ENCODE assay signal across 16 mouse cellular contexts in genomic region chr4:48913301-48913700, GRCm38 (mm10).
"Had no signal": no experiment of that assay in that cellular context is flagged by ENCODE, and none has a peak within 500 bp of the region (broad histone marks: within the 10 kb centered on the region; RNA-seq: fewer than 3 reads in every experiment).

No protein-coding gene starts in this region.

- H3K9ac ChIP-seq: neural tube, embryonic 13.5 days; neural tube, embryonic 15.5 days; stomach, embryonic 15.5 days had no signal

- H3K4me2 ChIP-seq: neural tube, embryonic 13.5 days; neural tube, embryonic 15.5 days; stomach, embryonic 15.5 days had no signal

- H3K36me3 ChIP-seq: neural tube, embryonic 13.5 days; neural tube, embryonic 15.5 days; stomach, embryonic 15.5 days had no signal

- H3K4me3 ChIP-seq: neural tube, embryonic 13.5 days; neural tube, embryonic 15.5 days; stomach, embryonic 15.5 days had no signal

- H3K4me1 ChIP-seq: neural tube, embryonic 13.5 days; neural tube, embryonic 15.5 days; stomach, embryonic 15.5 days had no signal

- H3K27me3 ChIP-seq: neural tube, embryonic 13.5 days; neural tube, embryonic 15.5 days; stomach, embryonic 15.5 days had no signal

- H3K27ac ChIP-seq: neural tube, embryonic 13.5 days; neural tube, embryonic 15.5 days; stomach, embryonic 15.5 days; stomach, postnatal 0 days had no signal

- DNase-seq: retina, postnatal 1 day; right cerebral cortex, adult 18-20 months; right cerebral cortex, postnatal 14 days; right cerebral cortex, postnatal 25 days; right cerebral cortex, postnatal 4 days; spleen, adult 18-20 months; thymus, adult 18-20 months; thymus, adult 2 months; thymus, postnatal 14 days; thymus, postnatal 25 days; thymus, postnatal 36 days; thymus, postnatal 4 days had no signal

- H3K9me3 ChIP-seq: neural tube, embryonic 13.5 days; neural tube, embryonic 15.5 days; stomach, embryonic 15.5 days had no signal
